Mouse (Mus musculus): ENCODE results near the gene Agk. TPM values are rescaled to one million over a fixed set of nuclear protein-coding genes. Genes with fewer than 3 reads are reported as not detected.

Gene Agk
- total RNA-seq, 2 experiments from 2014 or later = 12.2 to 13.9 TPM

DNA sequence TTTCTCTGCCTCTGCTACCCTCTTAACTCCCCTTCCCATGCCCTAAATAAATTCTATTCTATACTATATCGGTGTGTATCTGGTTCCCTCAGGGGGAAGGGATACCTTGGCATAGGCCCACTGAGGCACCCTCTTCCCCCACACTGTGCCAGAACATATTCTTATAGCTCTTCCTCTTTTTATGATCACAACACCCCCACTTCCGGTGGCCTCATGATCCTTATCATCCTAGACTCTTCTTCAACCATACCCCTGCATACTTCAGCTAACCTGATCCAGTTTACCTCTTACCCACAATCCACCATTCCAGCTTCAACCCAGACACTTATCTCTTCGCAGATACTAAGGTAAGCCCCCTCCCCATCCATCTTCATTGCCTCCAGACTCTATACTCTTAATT is 86.1 kb downstream of the Agk start:
- DNase-seq = no peak

GRCm38 (mm10) chr6:40413046-40413445 is 88.1 kb downstream of the Agk start:
- DNase-seq = no peak

GRCm38 (mm10) chr6:40413565-40413964 is 88.6 kb downstream of the Agk start:
- DNase-seq = no peak

GRCm38 (mm10) chr6:40415799-40416198 is 90.8 kb downstream of the Agk start:
- no peak for DNase-seq

- no peak for DNase-seq
Measured at GRCm38 (mm10) chr6:40418386-40418785, 93.4 kb downstream of the Agk start.

DNA sequence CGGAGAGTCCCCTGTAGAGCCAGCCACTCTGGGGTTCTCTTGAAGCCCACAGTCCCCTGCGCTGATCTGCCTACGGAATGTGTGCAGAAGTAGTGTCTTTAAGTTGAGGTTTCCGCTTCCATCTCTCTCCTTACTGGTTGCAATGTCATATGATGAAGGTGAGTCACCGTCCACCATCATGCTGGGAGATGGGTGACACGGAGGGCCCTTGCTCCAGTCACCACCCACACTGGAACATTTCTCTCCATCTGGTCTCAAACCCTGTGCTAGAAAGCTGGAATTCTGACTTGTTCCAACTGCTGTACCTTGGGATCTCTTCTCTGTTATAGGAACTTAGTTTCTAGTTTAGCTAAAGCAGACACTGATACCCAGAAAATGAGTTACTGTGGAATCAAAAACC is 96.1 kb downstream of the Agk start:
- no peak for DNase-seq

DNA sequence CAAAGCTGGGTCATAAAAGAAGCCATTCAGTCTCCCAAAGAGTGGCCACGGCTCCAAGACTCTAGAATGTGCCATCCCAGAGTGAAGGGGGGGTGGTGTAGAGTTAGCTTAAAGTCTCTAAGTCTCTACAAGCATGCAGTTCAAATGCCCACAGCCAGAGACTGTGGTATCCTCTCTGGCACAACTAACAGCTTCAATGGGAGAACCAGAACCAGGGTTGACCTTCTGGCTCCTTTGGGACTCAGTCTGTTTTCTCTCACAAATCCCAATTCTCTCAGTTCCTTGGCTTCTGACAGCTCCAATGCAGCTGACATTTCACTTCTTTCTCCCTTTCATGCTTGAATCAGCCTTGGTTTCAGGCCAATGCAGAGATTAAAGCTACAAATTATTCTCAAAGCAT is 98.0 kb downstream of the Agk start:
- DNase-seq = no peak

DNA sequence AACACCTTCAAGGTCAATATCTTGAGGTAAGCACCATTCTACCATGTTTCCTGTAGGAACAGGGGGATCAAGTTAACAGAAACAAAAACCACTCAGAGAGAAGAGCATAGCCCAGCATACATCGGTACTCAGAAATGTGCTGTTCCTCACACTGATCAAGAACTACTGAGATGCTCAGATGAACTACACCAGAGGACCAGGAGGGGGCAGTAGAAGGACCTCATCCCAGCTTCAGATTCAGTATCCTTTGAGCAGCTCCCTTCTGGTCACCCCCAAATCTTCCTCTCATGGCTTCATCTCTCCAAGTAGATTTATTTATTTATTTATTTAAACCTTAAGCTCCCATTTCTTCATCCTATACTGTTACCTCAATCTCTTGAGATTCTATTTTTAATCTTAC is 98.8 kb downstream of the Agk start:
- no peak for DNase-seq

DNA sequence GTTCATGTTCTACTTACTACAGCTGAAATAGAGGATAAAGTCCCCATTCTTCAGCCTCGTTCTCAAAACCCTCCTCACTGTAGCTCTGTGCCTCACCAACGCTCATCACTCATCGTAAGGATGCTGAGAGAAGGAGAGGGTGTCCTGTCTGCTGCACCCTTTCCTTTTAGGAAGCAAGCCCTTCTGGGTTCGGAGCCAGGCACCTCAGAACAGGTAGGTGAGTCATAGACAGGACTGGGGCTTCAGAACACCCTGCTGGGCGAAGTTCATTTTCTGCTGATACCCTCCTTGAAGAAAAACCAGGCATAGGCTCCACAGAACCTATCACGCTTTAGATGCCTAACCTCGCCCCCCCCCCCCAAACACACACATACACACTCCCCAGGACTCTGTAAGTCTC is 102.5 kb downstream of the Agk start:
- no peak for DNase-seq

- no peak for DNase-seq
Measured at GRCm38 (mm10) chr6:40428696-40429095, 103.7 kb downstream of the Agk start.

- DNase-seq = no peak
Measured at GRCm38 (mm10) chr6:40429521-40429931, 104.6 kb downstream of the Agk start.

DNA sequence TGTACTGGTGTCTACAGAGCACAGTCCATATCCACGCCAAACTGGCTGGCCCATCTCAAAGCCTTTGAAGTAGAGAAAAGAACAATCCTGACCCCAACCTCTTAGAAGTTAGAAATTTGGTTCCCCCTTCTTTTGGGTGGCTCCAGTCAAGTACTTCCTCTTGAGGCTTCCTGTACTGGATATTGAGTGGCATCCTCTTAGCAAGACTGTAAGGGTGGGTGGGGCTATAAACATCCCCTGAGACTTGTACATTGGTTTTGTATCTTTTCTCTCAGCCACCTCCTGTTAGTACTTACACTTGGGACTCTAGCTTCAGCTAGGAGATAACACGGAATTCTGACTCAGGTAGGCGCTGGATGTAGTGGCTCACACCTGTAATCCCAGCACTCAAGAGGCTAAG is 105.3 kb downstream of the Agk start:
- no peak for DNase-seq

- DNase-seq = no peak
Measured at GRCm38 (mm10) chr6:40430878-40431277, 105.9 kb downstream of the Agk start.

GRCm38 (mm10) chr6:40431356-40431755 is 106.4 kb downstream of the Agk start:
- no peak for DNase-seq

DNA sequence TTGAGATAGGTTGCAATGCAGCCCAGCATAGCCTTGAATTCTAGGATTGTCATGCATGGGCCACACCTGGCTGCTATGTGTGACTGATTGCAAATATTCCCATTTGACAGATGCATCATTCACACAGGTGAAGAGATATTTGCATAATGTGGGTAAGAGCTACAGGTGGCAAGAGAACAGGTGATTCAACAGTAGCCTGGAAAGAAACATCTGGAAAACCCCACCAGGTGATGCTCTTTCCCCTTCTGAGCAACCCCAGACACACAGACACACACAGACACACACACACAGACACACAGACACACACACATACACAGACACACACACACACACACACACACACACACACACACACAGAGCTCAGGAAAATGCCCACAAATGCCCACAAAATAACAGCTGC is 106.8 kb downstream of the Agk start:
- no peak for DNase-seq

DNA sequence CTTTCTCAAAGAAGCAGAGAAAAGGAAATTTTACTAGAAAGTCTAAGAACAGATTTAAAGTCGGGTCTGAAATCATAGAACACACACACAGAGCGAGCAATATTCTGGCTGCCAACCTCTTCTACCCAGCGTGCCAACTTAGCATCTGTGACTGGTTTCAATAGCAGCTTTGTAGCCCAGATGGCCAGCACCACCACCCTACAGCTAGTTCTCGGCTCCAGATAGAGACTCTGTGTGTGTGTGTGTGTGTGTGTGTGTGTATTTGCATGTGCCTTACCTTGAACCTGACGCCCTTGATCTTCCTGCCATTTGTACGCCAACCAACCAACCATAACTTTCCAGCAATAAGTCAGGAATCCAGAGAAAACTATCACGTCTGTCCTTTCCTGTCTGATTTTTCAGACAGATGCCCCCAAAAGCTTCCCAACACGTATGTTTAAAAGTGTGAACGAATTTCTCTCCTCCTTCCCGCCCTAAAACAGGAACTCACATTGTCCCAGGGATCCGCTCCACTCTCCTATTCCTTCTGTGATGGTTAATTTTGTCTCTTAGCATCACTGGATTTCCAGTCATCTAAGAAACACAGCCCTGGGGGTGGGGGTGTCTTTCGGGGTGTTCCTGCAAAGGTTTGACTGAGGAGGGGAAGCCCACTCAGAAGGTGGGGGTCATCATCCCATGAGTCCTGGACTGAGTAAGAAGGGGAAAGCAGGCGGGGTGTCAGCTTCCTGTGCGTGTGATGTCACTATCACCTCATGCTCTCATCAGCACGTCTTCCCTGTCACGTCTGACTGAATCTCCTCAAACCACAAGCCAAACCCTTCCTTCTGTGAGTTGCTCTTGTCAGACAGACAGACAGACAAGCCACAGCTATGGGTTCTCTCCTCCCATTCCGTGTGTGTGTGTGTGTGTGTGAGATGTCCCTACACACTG is 107.6 kb downstream of the Agk start:
- DNase-seq = no peak

DNA sequence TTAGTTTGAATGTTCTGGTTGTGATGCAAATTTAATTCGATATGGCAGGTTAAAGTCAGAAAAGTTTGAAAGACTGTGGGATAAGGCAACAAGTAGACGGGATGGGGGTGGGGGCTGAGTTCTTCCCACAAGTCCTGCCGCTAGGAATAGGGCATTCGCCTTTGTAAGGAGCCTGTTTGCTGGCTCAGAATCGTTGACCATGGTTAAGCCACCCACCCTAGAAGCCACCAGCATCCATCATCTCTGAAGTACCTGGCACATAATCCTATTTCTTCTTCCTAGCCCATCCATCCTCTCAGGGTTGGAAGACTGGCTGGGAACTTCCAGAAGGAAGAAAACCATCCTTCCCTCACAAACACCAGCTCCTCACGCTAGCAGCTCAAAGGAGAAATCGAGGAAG is 109.7 kb downstream of the Agk start:
- DNase-seq = no peak

DNA sequence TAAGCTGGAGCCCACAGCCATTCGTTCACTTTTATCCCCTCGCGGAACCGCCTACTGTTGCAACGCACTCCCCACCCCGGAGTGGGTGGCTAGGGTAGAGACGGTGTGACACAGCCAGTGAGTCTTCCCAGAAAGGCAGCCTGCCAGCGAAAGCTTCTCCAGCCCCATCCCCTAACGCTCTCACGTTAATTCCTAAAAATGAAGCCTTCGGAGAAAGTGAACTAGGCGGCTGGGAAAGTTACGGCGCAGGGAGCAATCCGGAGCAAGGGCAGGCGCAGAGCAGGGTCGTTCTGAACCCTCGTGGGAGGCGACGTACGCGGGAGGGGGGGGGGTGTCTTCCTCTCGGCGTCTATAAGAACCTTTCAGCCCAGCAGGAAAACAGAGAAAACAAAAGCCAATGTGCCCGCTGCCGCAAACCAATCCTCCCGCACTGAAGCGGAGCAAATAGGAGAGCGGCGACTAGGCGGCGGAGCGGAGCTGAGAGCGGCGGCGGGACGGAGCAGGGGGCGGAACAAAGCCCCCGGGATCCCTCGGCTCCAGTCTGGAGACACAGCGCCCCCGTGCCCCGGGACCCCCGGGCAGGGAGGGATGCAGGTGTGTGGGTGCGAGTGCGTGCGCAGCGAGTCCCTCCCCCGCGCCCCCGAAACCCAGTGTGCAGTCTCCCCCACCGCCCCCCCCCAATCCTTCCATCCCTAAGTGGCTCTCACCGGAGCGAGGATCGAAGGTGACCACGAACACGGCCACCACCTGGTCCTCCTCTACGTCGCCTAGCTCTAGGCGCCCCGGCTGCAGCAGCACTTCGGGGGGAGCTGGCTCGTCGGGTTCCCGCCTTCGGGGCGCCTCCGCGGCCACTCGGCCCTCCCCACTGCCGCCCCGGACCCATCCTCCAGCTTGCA is 110.4 kb downstream of the Agk start:
- DNase-seq = peak; percentile 34

GRCm38 (mm10) chr6:40436047-40436483 is 111.1 kb downstream of the Agk start, which contains the start of gene E330009J07Rik:
Gene E330009J07Rik (minus strand): TSS chr6:40436135.
- peak; percentile 81 for DNase-seq

GRCm38 (mm10) chr6:40438936-40439335 is 114.0 kb downstream of the Agk start, which contains the start of gene Wee2:
Gene Wee2 (plus strand): TSS chr6:40439088.
- no peak for DNase-seq

DNA sequence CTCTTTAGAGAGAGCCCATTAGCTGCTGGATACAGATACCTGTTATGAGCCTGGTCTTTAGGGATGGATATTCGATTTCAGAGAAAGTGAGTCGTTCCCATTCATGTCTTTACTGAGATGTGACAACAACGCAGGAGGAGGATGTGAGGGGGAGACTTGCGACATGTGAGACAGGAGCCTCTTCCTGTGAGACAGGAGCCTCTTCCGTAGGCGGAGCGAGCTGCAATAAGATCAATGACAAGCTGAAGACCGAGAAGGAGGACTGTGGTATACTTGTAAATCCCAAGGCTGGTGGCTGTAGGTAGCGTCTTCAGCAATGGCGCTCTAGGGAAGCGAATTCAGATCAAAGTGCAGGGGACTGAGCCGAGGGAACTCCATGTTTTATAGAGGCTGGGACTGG is 114.8 kb downstream of the Agk start:
- DNase-seq = no peak

- no peak for DNase-seq
Measured at GRCm38 (mm10) chr6:40441276-40441675, 116.3 kb downstream of the Agk start.

- no peak for DNase-seq
Measured at GRCm38 (mm10) chr6:40441755-40442154, 116.8 kb downstream of the Agk start.

Measured in gastrocnemius, postnatal 10 days (tissue).